Mouse (Mus musculus) ES-Bruce4 (cell line): ENCODE measurements around the gene Stard9. TPM values are rescaled to one million over a fixed set of nuclear protein-coding genes. Genes with fewer than 3 reads are reported as not detected.
"Not testable (repeated sequence)": the region's sequence is repeated elsewhere in the genome, so short reads cannot be mapped to it uniquely, and the experiment has no call there.

Source experiments
- H3K27ac ChIP-seq: 2 replicates; pipeline ENCODE4 v1.5.1; 2012; ENCODE audit warnings: low read length, inconsistent platforms; ENCODE audit not compliant: insufficient read depth
- H3K27me3 ChIP-seq: 2 replicates; pipeline ENCODE4 v1.6.1; 2012; ENCODE audit warnings: mild to moderate bottlenecking, low read length, inconsistent platforms; ENCODE audit not compliant: control insufficient read depth, poor library complexity, insufficient read depth, severe bottlenecking
- H3K36me3 ChIP-seq: 2 replicates; pipeline ENCODE4 v1.6.1; 2012; ENCODE audit warnings: inconsistent platforms, mild to moderate bottlenecking, low read length, moderate library complexity; ENCODE audit not compliant: control insufficient read depth, poor library complexity, insufficient read depth, severe bottlenecking
- H3K4me1 ChIP-seq: one replicate; pipeline ENCODE4 v1.8.1; 2011; ENCODE audit warnings: low read length; ENCODE audit not compliant: control insufficient read depth, insufficient read depth
- H3K4me3 ChIP-seq: 2 replicates; pipeline ENCODE4 v1.5.1; 2011; ENCODE audit warnings: low read depth, mild to moderate bottlenecking, low read length
- H3K9ac ChIP-seq: 2 replicates; pipeline ENCODE4 v1.6.1; 2012; ENCODE audit warnings: low read depth, mild to moderate bottlenecking, inconsistent platforms; ENCODE audit not compliant: poor library complexity, severe bottlenecking
- H3K9me3 ChIP-seq: replicated peaks from 2 replicates; pipeline ENCODE4 v1.6.1; 2012; ENCODE audit warnings: mild to moderate bottlenecking, low read length, inconsistent platforms; ENCODE audit not compliant: control insufficient read depth, poor library complexity, insufficient read depth, severe bottlenecking
- CTCF ChIP-seq: IDR thresholded peaks from one replicate; pipeline ENCODE4 v1.8.1; 2011; ENCODE audit warnings: low read depth, low read length
- EP300 ChIP-seq: IDR thresholded peaks from 2 replicates; pipeline ENCODE4 v1.6.1; 2011; ENCODE audit warnings: low read depth, low read length; ENCODE audit not compliant: insufficient read depth
- POLR2A ChIP-seq: IDR thresholded peaks from one replicate; pipeline ENCODE4 v1.8.1; 2011; ENCODE audit warnings: low read length; ENCODE audit not compliant: insufficient read depth
- polyA plus RNA-seq: library from polyadenylated mRNA; stranded (reverse); fragments of >200 nt; gene quantifications from 2 replicates; pipeline ENCODE4 v1.2.4, GENCODE M21; 2011; ENCODE audit warnings: low read depth; ENCODE audit not compliant: missing spikeins, insufficient read depth, insufficient read length

The Stard9 gene
- polyA plus RNA-seq, 1 experiment = 4.0 TPM

GRCm38 (mm10) chr2:120670253-120670652, 41.3 kb downstream of the Stard9 start:
- H3K4me3 ChIP-seq = no peak overlapping the region
- H3K27me3 ChIP-seq = no peaks in the 10 kb centered on the region
- H3K27ac ChIP-seq = no peak overlapping the region
- TF ChIP-seq CTCF (no peak), EP300 (no peak), POLR2A (no peak)
- H3K9me3 ChIP-seq = no peaks in the 10 kb centered on the region
- no peaks in the 10 kb centered on the region for H3K36me3 ChIP-seq
- no peaks in the 10 kb centered on the region for H3K4me1 ChIP-seq
- H3K9ac ChIP-seq = no peak overlapping the region

GRCm38 (mm10) chr2:120681151-120681550, 52.2 kb downstream of the Stard9 start:
- H3K36me3 ChIP-seq, H3K4me1 ChIP-seq, H3K9ac ChIP-seq, H3K4me3 ChIP-seq, H3K27me3 ChIP-seq, H3K27ac ChIP-seq, H3K9me3 ChIP-seq: not testable (repeated sequence)

- H3K27ac ChIP-seq = no peak overlapping the region
- no peaks in the 10 kb centered on the region for H3K9me3 ChIP-seq
- H3K27me3 ChIP-seq = no peaks in the 10 kb centered on the region
- no peaks in the 10 kb centered on the region for H3K36me3 ChIP-seq
- H3K9ac ChIP-seq = no peak overlapping the region
- no peak overlapping the region for H3K4me3 ChIP-seq
- no peak for TF ChIP-seq CTCF
- H3K4me1 ChIP-seq = no peaks in the 10 kb centered on the region
These were observed 68.8 kb downstream of the Stard9 start for GRCm38 (mm10) chr2:120697767-120698166.

- Histone ChIP-seq H3K27ac (no peak overlapping the region), H3K4me3 (no peak overlapping the region)
- TF ChIP-seq EP300 (no peak), POLR2A (no peak), CTCF (no peak)
These were observed 71.5 kb downstream of the Stard9 start for GRCm38 (mm10) chr2:120700379-120700885.

GRCm38 (mm10) chr2:120702675-120703074, 73.8 kb downstream of the Stard9 start:
- Histone ChIP-seq H3K9ac (no peak overlapping the region), H3K27ac (no peak overlapping the region), H3K36me3 (no peaks in the 10 kb centered on the region), H3K4me1 (no peaks in the 10 kb centered on the region), H3K4me3 (no peak overlapping the region), H3K9me3 (no peaks in the 10 kb centered on the region), H3K27me3 (no peaks in the 10 kb centered on the region)
- TF ChIP-seq POLR2A = no peak
- no peak for TF ChIP-seq EP300
- TF ChIP-seq CTCF = no peak

More at GRCm38 (mm10) chr2:120700379-120700885, 71.5 kb downstream of the Stard9 start:
- Histone ChIP-seq H3K9me3 (no peaks in the 10 kb centered on the region), H3K27me3 (no peaks in the 10 kb centered on the region), H3K9ac (no peak overlapping the region), H3K4me1 (no peaks in the 10 kb centered on the region), H3K36me3 (no peaks in the 10 kb centered on the region)

- H3K9me3 ChIP-seq = no peaks in the 10 kb centered on the region
- H3K36me3 ChIP-seq = no peaks in the 10 kb centered on the region
- H3K27me3 ChIP-seq = no peaks in the 10 kb centered on the region
- H3K9ac ChIP-seq = no peak overlapping the region
- TF ChIP-seq CTCF (no peak), POLR2A (no peak), EP300 (no peak)
- no peak overlapping the region for H3K4me3 ChIP-seq
- no peak overlapping the region for H3K27ac ChIP-seq
- no peaks in the 10 kb centered on the region for H3K4me1 ChIP-seq
These were observed 78.1 kb downstream of the Stard9 start for GRCm38 (mm10) chr2:120707041-120707440.
